Mouse (Mus musculus): Measurements from ENCODE around the gene E330017A01Rik. TPM values are rescaled to one million over a fixed set of nuclear protein-coding genes. Genes with fewer than 3 reads are reported as not detected.

E330017A01Rik gene
- total and polyA plus RNA-seq, 2 experiments from 2014 or later, result 0.14 TPM; not detected in 1

DNA sequence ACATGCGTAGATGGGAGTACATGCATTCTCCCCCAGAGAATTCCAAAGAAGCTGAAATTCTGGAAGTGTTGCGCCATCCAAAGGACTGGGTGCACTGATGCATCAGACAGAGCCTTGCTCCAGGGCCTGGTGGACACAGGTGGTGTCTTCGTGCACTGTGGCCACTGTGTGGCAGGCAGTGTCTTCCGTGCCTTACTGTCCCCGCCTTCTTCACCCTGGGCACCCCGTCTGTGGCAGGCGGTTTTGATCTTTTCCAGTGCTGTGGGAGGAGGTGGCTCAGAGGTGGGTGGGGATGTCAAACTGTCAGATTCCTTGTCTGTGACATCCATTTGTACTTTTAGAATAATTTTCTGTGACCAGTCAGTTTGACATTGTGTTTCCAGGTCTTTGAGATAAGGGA is 40.1 kb upstream of the E330017A01Rik start:
- no peak for DNase-seq (ENCODE audit: low spot score)

DNA sequence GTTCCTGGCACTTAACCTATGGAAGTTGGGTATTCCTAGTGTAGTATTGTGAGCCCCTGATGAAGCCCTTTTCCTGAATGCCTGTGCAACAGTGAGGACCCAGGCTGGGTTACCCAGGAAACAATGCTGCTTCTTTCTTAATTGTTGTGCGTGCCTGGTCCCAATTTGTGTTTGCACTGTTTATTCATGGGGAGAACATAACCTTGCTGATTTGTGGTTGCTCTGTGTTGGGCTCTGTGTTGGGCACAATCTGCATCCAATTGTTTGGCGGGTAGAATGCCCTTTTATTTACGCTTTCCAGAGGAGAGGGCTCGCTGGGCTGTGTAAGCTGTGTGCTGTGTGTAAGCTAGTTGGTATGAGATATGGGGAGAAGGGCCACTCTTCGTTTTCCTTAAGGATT is 39.0 kb upstream of the E330017A01Rik start:
- 83% methylated on average over 5 of the region's 5 CpGs for WGBS
- TF ChIP-seq CTCF (IDR thresholded peaks at IDR 0.05), result no peak

More for the DNA sequence above, 40.1 kb upstream of the E330017A01Rik start:
- Histone ChIP-seq H3K9me3 (ENCODE audit: low read length) (no peaks in the 10 kb centered on the region), H3K4me1 (ENCODE audit: insufficient read depth, low read length) (no peaks in the 10 kb centered on the region), H3K4me2 (ENCODE audit: low read depth, low read length, poor library complexity, severe bottlenecking) (no peak overlapping the region), H3K27ac (ENCODE audit: low read depth, low read length) (no peak overlapping the region), H3K9ac (replicated peaks; ENCODE audit: low read length, poor library complexity, severe bottlenecking) (no peak overlapping the region), H3K36me3 (ENCODE audit: insufficient read depth, low read length) (peaks cover 30% of the 10 kb centered on the region), H3K27me3 (ENCODE audit: insufficient read depth, low read length) (no peaks in the 10 kb centered on the region), H3K4me3 (ENCODE audit: low read depth, low read length) (no peak overlapping the region)
- TF ChIP-seq CTCF (IDR thresholded peaks at IDR 0.05), result no peak
- ATAC-seq (ENCODE audit: low FRiP score), result no peak
- WGBS, result 79% methylated on average over 7 of the region's 7 CpGs

DNA sequence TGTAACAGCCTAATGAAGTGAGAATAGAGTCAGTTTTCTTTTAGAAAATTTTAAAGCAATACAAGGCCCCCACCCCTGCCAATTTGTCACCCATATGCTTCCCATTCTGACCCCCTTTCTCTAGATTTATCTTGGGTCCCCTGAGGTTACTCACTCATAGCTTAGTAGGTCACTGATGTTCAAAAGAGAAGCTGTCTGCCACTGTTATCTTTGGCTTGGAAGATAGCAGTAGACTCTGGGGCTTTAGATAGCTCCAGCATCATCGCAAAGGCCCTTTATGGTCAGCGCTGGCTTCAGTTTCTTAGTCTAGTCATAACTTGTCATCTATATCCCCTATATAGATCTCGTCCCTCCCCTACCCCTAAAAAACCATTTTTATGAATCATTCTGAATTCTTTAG is 38.1 kb upstream of the E330017A01Rik start:
- no peak overlapping the region for H3K27ac ChIP-seq (ENCODE audit: low read depth, low read length)
- no peak overlapping the region for H3K4me2 ChIP-seq (ENCODE audit: low read depth, low read length, poor library complexity, severe bottlenecking)
- H3K4me1 ChIP-seq (ENCODE audit: insufficient read depth, low read length), result no peaks in the 10 kb centered on the region
- no peaks in the 10 kb centered on the region for H3K27me3 ChIP-seq (ENCODE audit: insufficient read depth, low read length)
- no peak for ATAC-seq (ENCODE audit: low FRiP score)
- H3K9me3 ChIP-seq (ENCODE audit: low read length), result no peaks in the 10 kb centered on the region
- no peak for TF ChIP-seq CTCF (IDR thresholded peaks at IDR 0.05)
- H3K4me3 ChIP-seq (ENCODE audit: low read depth, low read length), result no peak overlapping the region
- H3K9ac ChIP-seq (replicated peaks; ENCODE audit: low read length, poor library complexity, severe bottlenecking), result no peak overlapping the region
- DNase-seq (ENCODE audit: low spot score), result no peak
- WGBS, result 90% methylated on average over 3 of the region's 3 CpGs
- peaks cover 34% of the 10 kb centered on the region for H3K36me3 ChIP-seq (ENCODE audit: insufficient read depth, low read length)

More for the DNA sequence above, 39.0 kb upstream of the E330017A01Rik start:
- Histone ChIP-seq H3K9me3 (ENCODE audit: low read length) (no peaks in the 10 kb centered on the region), H3K4me1 (ENCODE audit: insufficient read depth, low read length) (no peaks in the 10 kb centered on the region), H3K4me2 (ENCODE audit: low read depth, low read length, poor library complexity, severe bottlenecking) (no peak overlapping the region), H3K9ac (replicated peaks; ENCODE audit: low read length, poor library complexity, severe bottlenecking) (no peak overlapping the region), H3K27ac (ENCODE audit: low read depth, low read length) (no peak overlapping the region), H3K4me3 (ENCODE audit: low read depth, low read length) (no peak overlapping the region), H3K27me3 (ENCODE audit: insufficient read depth, low read length) (no peaks in the 10 kb centered on the region), H3K36me3 (ENCODE audit: insufficient read depth, low read length) (peaks cover 34% of the 10 kb centered on the region)
- ATAC-seq (ENCODE audit: low FRiP score), result no peak
- no peak for DNase-seq (ENCODE audit: low spot score)

DNA sequence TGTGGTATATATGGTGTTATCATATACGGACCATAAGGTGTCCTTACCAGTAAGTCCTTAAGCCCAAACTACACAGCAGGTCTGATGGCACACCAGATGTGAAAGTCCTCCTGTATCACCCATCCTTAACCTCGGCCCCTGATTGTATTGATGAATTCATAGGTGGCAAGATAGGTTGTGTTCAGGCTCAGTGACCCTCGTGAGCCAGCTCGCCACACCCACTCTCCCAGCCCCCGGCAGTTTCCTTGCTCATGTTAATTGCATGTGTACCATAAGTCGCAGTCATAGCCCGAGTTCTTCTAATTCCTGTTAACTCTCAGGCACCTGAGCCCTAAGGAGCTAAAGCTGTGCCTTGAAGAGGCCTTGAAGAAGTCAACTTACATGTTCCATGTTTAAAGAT is 37.6 kb upstream of the E330017A01Rik start:
- Histone ChIP-seq H3K4me3 (ENCODE audit: low read depth, low read length) (no peak overlapping the region), H3K4me1 (ENCODE audit: insufficient read depth, low read length) (no peaks in the 10 kb centered on the region), H3K9me3 (ENCODE audit: low read length) (no peaks in the 10 kb centered on the region), H3K27me3 (ENCODE audit: insufficient read depth, low read length) (no peaks in the 10 kb centered on the region), H3K36me3 (ENCODE audit: insufficient read depth, low read length) (peaks cover 34% of the 10 kb centered on the region), H3K27ac (ENCODE audit: low read depth, low read length) (no peak overlapping the region), H3K4me2 (ENCODE audit: low read depth, low read length, poor library complexity, severe bottlenecking) (no peak overlapping the region), H3K9ac (replicated peaks; ENCODE audit: low read length, poor library complexity, severe bottlenecking) (no peak overlapping the region)
- no peak for ATAC-seq (ENCODE audit: low FRiP score)
- TF ChIP-seq CTCF (IDR thresholded peaks at IDR 0.05), result no peak
- WGBS, result 91% methylated on average over 7 of the region's 7 CpGs
- no peak for DNase-seq (ENCODE audit: low spot score)

DNA sequence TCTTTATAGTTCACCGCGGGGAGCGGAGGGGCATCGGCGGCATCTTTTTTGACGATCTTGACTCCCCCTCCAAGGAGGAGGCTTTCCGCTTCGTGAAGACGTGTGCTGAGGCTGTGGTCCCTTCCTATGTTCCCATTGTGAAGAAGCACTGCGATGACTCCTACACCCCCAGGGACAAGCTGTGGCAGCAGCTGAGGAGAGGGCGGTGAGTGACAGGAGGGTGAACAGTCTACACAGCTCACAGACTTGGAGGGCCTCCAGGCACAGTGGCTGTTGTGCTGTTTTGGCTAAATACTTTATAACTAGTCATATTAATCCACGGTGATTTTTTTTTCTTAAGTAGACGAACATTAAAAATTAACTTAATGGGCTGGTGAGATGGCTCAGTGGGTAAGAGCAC is 36.7 kb upstream of the E330017A01Rik start:
- H3K9me3 ChIP-seq (ENCODE audit: low read length), result no peaks in the 10 kb centered on the region
- TF ChIP-seq CTCF (IDR thresholded peaks at IDR 0.05), result no peak
- H3K4me3 ChIP-seq (ENCODE audit: low read depth, low read length), result no peak overlapping the region
- H3K27me3 ChIP-seq (ENCODE audit: insufficient read depth, low read length), result no peaks in the 10 kb centered on the region
- peaks cover 34% of the 10 kb centered on the region for H3K36me3 ChIP-seq (ENCODE audit: insufficient read depth, low read length)
- 96% methylated on average over 13 of the region's 13 CpGs for WGBS
- no peak for DNase-seq (ENCODE audit: low spot score)
- H3K27ac ChIP-seq (ENCODE audit: low read depth, low read length), result no peak overlapping the region
- no peak for ATAC-seq (ENCODE audit: low FRiP score)
- no peak overlapping the region for H3K4me2 ChIP-seq (ENCODE audit: low read depth, low read length, poor library complexity, severe bottlenecking)
- H3K4me1 ChIP-seq (ENCODE audit: insufficient read depth, low read length), result no peaks in the 10 kb centered on the region
- no peak overlapping the region for H3K9ac ChIP-seq (replicated peaks; ENCODE audit: low read length, poor library complexity, severe bottlenecking)

DNA sequence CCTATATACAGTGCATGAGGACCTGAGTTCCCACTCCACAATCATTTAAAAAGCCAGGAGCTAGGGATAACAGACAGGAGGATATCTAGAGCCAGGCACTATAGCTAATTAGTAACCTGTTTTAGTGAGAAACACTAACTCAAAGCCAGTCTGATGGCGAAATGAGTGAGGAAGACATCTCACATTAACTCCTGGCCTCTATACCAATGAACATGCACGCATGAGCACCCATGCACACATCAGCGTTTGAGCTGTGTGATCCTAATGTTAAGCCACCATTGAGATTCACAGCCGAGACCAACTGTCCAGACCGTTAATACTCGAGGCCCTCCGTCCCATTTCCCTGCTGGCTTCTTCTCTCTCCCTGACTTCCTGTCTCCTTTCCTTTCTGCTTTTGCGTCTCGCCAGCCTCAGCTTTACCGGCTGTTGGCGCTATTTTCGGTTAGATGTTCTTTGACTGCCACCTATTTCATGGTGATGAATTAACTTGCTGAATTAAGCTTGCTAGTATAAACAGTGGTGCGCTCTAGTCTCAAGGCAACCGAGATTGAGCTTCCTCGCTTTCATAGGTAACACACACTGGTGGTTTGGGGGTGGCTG is 35.4 kb upstream of the E330017A01Rik start:
- no peaks in the 10 kb centered on the region for H3K27me3 ChIP-seq (ENCODE audit: insufficient read depth, low read length)
- no peak for TF ChIP-seq CTCF (IDR thresholded peaks at IDR 0.05)
- WGBS, result 96% methylated on average over 15 of the region's 15 CpGs
- H3K9me3 ChIP-seq (ENCODE audit: low read length), result no peaks in the 10 kb centered on the region
- H3K36me3 ChIP-seq (ENCODE audit: insufficient read depth, low read length), result peaks cover 34% of the 10 kb centered on the region
- H3K27ac ChIP-seq (ENCODE audit: low read depth, low read length), result no peak overlapping the region
- H3K9ac ChIP-seq (replicated peaks; ENCODE audit: low read length, poor library complexity, severe bottlenecking), result no peak overlapping the region
- no peak for DNase-seq (ENCODE audit: low spot score)
- H3K4me3 ChIP-seq (ENCODE audit: low read depth, low read length), result no peak overlapping the region
- no peak for ATAC-seq (ENCODE audit: low FRiP score)
- no peaks in the 10 kb centered on the region for H3K4me1 ChIP-seq (ENCODE audit: insufficient read depth, low read length)
- H3K4me2 ChIP-seq (ENCODE audit: low read depth, low read length, poor library complexity, severe bottlenecking), result no peak overlapping the region
